Mouse (Mus musculus): ENCODE measurements at regions not wholly inside any gene's neighbourhood (a gene's known extent, or its start where the extent isn't known, plus 50 kb on each side); places are given as distances from the start of the nearest gene placed in this dataset.

DNA sequence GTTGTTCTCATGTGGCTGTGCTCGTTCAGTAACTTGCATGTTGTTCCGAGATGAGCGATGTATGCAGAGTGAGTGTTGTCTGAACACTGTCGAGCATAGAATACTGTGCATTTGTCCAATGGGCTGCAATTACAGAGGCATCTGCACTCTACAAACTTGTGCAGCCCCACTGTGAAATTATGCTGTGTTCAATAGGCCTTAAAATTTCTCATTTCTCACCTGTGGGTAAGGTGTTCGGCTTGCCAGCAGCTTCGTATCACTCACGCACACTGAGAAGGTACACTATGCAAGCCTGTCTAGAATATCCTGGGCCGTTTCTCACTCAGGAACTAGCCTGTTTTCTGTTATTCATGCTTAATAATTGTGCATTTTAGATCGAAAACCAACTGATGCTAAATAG is 479.8 kb downstream of the Tmem182 start:
- H3K4me3 ChIP-seq (replicated peaks in 1 of 3; ENCODE audit: low read depth in 2 of 3, low read length in 2 of 3, poor library complexity in 1 of 3) = no peak overlapping the region
- H3K4me2 ChIP-seq (ENCODE audit: insufficient read depth, low read depth, poor library complexity, severe bottlenecking) = no peak overlapping the region
- in situ Hi-C loops (cut with MboI; ENCODE audit: low pct_ligation_motif_present, low pct_unique_long_range_greater_than_20kb, low sequenced_read_pairs) (no loop called here), dilution Hi-C loops (cut with MboI; ENCODE audit: extremely low pct_ligation_motif_present, extremely low pct_unique_long_range_greater_than_20kb, low sequenced_read_pairs) (no loop called here)
- DNase-seq (ENCODE audit: extremely low read depth) = no peak
- H3K4me1 ChIP-seq (ENCODE audit: control insufficient read depth in 1 of 2, insufficient read depth in 2 of 2) = no peaks in the 10 kb centered on the region
- no peak overlapping the region for H3K9ac ChIP-seq (ENCODE audit: insufficient read depth, low read depth)
- peaks cover 46% of the 10 kb centered on the region for H3K9me3 ChIP-seq (replicated peaks; ENCODE audit: low read length)
- H3K79me2 ChIP-seq (replicated peaks; ENCODE audit: control insufficient read depth, extremely low read depth, insufficient read depth, poor library complexity, severe bottlenecking) = no peaks in the 10 kb centered on the region
- TF ChIP-seq BHLHE40 (IDR thresholded peaks at IDR 0.05; ENCODE audit: low read depth, low read length) = no peak
- TF ChIP-seq JUN (IDR thresholded peaks at IDR 0.05; ENCODE audit: insufficient read depth, low read depth, low read length) = no peak
- TF ChIP-seq RCOR1 (conservative IDR thresholded peaks at IDR 0.05; ENCODE audit: low read depth, low read length) = no peak
- no peak for TF ChIP-seq PAX5 (IDR thresholded peaks at IDR 0.05; ENCODE audit: low read length)
- no peak for TF ChIP-seq TCF12 (IDR thresholded peaks at IDR 0.05; ENCODE audit: low read depth, low read length)
- no peak for TF ChIP-seq ZC3H11A (IDR thresholded peaks at IDR 0.05; ENCODE audit: low read depth, low read length)
- no peak for TF ChIP-seq GABPA (IDR thresholded peaks at IDR 0.05; ENCODE audit: insufficient replicate concordance, low read depth, low read length)
- TF ChIP-seq MAZ (IDR thresholded peaks at IDR 0.05; ENCODE audit: low read depth, low read length) = no peak
- TF ChIP-seq SIN3A (IDR thresholded peaks at IDR 0.05; ENCODE audit: low read length) = no peak
- no peak for TF ChIP-seq MXI1 (IDR thresholded peaks at IDR 0.05; ENCODE audit: low read depth, low read length)
- H3K27ac ChIP-seq (ENCODE audit: insufficient read depth, low read depth) = no peak overlapping the region
- no peaks in the 10 kb centered on the region for H3K27me3 ChIP-seq (replicated peaks)
- H3K36me3 ChIP-seq (replicated peaks in 1 of 2; ENCODE audit: control insufficient read depth in 1 of 2, insufficient read depth in 1 of 2, low read length in 1 of 2) = no peaks in the 10 kb centered on the region

GRCm38 (mm10) chr1:41286221-41286620 is 480.8 kb downstream of the Tmem182 start:
- DNase-seq (ENCODE audit: extremely low read depth) = no peak
- no peaks in the 10 kb centered on the region for H3K79me2 ChIP-seq (replicated peaks; ENCODE audit: control insufficient read depth, extremely low read depth, insufficient read depth, poor library complexity, severe bottlenecking)
- H3K36me3 ChIP-seq (replicated peaks in 1 of 2; ENCODE audit: control insufficient read depth in 1 of 2, insufficient read depth in 1 of 2, low read length in 1 of 2) = no peaks in the 10 kb centered on the region
- no peak for TF ChIP-seq ETS1 (conservative IDR thresholded peaks at IDR 0.05; ENCODE audit: low read depth, low read length)
- TF ChIP-seq PAX5 (IDR thresholded peaks at IDR 0.05; ENCODE audit: low read length) = no peak
- no peak for TF ChIP-seq TCF12 (IDR thresholded peaks at IDR 0.05; ENCODE audit: low read depth, low read length)
- TF ChIP-seq BHLHE40 (IDR thresholded peaks at IDR 0.05; ENCODE audit: low read depth, low read length) = no peak
- TF ChIP-seq JUN (IDR thresholded peaks at IDR 0.05; ENCODE audit: insufficient read depth, low read depth, low read length) = no peak
- TF ChIP-seq MAZ (IDR thresholded peaks at IDR 0.05; ENCODE audit: low read depth, low read length) = no peak
- no peak for TF ChIP-seq NELFE (IDR thresholded peaks at IDR 0.05; ENCODE audit: low read depth, low read length)
- TF ChIP-seq CHD1 (IDR thresholded peaks at IDR 0.05; ENCODE audit: low read depth, low read length) = no peak
- no peaks in the 10 kb centered on the region for H3K4me1 ChIP-seq (ENCODE audit: control insufficient read depth in 1 of 2, insufficient read depth in 2 of 2)
- no peak overlapping the region for H3K27ac ChIP-seq (ENCODE audit: insufficient read depth, low read depth)
- H3K9ac ChIP-seq (ENCODE audit: insufficient read depth, low read depth) = no peak overlapping the region
- no peak overlapping the region for H3K4me3 ChIP-seq (replicated peaks in 1 of 3; ENCODE audit: low read depth in 2 of 3, low read length in 2 of 3, poor library complexity in 1 of 3)
- no peak overlapping the region for H3K4me2 ChIP-seq (ENCODE audit: insufficient read depth, low read depth, poor library complexity, severe bottlenecking)
- H3K9me3 ChIP-seq (replicated peaks; ENCODE audit: low read length) = peaks cover 44% of the 10 kb centered on the region
- dilution Hi-C loops (cut with MboI; ENCODE audit: extremely low pct_ligation_motif_present, extremely low pct_unique_long_range_greater_than_20kb, low sequenced_read_pairs) = no loop called here
- H3K27me3 ChIP-seq (replicated peaks) = no peaks in the 10 kb centered on the region
- in situ Hi-C loops (cut with MboI; ENCODE audit: low pct_ligation_motif_present, low pct_unique_long_range_greater_than_20kb, low sequenced_read_pairs) = no loop called here
